Comparison of ENCODE assay signal across 13 mouse cellular contexts in genomic region chr4:104760878-104761624, GRCm38 (mm10). TPM values are rescaled to one million over a fixed set of nuclear protein-coding genes. Genes with fewer than 3 reads are reported as not detected.
DNase-seq lines count a peak whose midpoint lies in the region; ATAC-seq and TF ChIP-seq lines count a peak whose summit lies in the region.
"Had no signal": no experiment of that assay in that cellular context is flagged by ENCODE, and none has a peak within 500 bp of the region (broad histone marks: within the 10 kb centered on the region; RNA-seq: fewer than 3 reads in every experiment).

No protein-coding gene starts in this region.

- no peaks in the 10 kb centered on the region for H3K36me3 ChIP-seq in embryonic facial prominence, embryonic 12.5 days
- H3K36me3 ChIP-seq in hindbrain, embryonic 14.5 days (replicated peaks; ENCODE audit: control insufficient read depth, insufficient read depth): no peaks in the 10 kb centered on the region
- H3K36me3 ChIP-seq in midbrain, postnatal 0 days (ENCODE audit: insufficient read depth, low read length): no peaks in the 10 kb centered on the region
- H3K36me3 ChIP-seq: G1E; intestine, embryonic 15.5 days had no signal

- no peaks in the 10 kb centered on the region for H3K27me3 ChIP-seq in embryonic facial prominence, embryonic 12.5 days
- no peaks in the 10 kb centered on the region; the same call in 1 of the 2 replicates for H3K27me3 ChIP-seq in hindbrain, embryonic 14.5 days (ENCODE audit: control insufficient read depth, insufficient read depth, low read length)
- H3K27me3 ChIP-seq in midbrain, postnatal 0 days (ENCODE audit: insufficient read depth, low read length): no peaks in the 10 kb centered on the region
- H3K27me3 ChIP-seq: intestine, embryonic 15.5 days had no signal

- TF ChIP-seq CTCF in midbrain, postnatal 0 days (IDR thresholded peaks at IDR 0.05): peak; percentile 56

- H3K9me3 ChIP-seq in embryonic facial prominence, embryonic 12.5 days: no peaks in the 10 kb centered on the region
- H3K9me3 ChIP-seq in hindbrain, embryonic 14.5 days (ENCODE audit: control insufficient read depth, low read length): no peaks in the 10 kb centered on the region
- no peaks in the 10 kb centered on the region for H3K9me3 ChIP-seq in midbrain, postnatal 0 days (ENCODE audit: low read length)
- H3K9me3 ChIP-seq: intestine, embryonic 15.5 days had no signal

- 44% methylated on average over 13 of the region's 13 CpGs for WGBS in embryonic facial prominence, embryonic 12.5 days
- WGBS in hindbrain, embryonic 14.5 days: 38% methylated on average over 13 of the region's 13 CpGs
- WGBS in midbrain, postnatal 0 days: 18% methylated on average over 13 of the region's 13 CpGs

- DNase-seq in embryo, embryonic 10.5 days (ENCODE audit: low spot score): peak; percentile 20
- DNase-seq in embryo, embryonic 9.5 days (ENCODE audit: extremely low spot score): no peak
- peak; percentile 60 for DNase-seq in hindbrain, embryonic 14.5 days (ENCODE audit: low spot score)
- peak; percentile 57 for DNase-seq in midbrain, postnatal 0 days (ENCODE audit: low spot score)
- no peak for DNase-seq in MN1 (ENCODE audit: low spot score)
- no peak for DNase-seq in thymus, adult 18-20 months
- DNase-seq in urinary bladder, postnatal 25 days (ENCODE audit: low spot score): no peak

- peaks cover 6% of the 10 kb centered on the region; the same call in 1 of the 2 replicates for H3K4me1 ChIP-seq in embryonic facial prominence, embryonic 12.5 days
- peaks cover 11% of the 10 kb centered on the region; the same call in 1 of the 2 replicates for H3K4me1 ChIP-seq in hindbrain, embryonic 14.5 days (replicated peaks; ENCODE audit: control insufficient read depth, insufficient read depth, low read length)
- 0 out of 2 replicates have a peak, but pooled peaks cover 5% of the 10 kb centered on the region for H3K4me1 ChIP-seq in midbrain, postnatal 0 days (ENCODE audit: insufficient read depth, low read length)
- H3K4me1 ChIP-seq: intestine, embryonic 15.5 days had no signal

- H3K4me3 ChIP-seq in embryonic facial prominence, embryonic 12.5 days: no peak overlapping the region
- H3K4me3 ChIP-seq in hindbrain, embryonic 14.5 days (replicated peaks; ENCODE audit: low read length): no peak overlapping the region
- no peak overlapping the region for H3K4me3 ChIP-seq in midbrain, postnatal 0 days (ENCODE audit: low read depth, low read length)
- H3K4me3 ChIP-seq: intestine, embryonic 15.5 days had no signal

- H3K4me2 ChIP-seq in embryonic facial prominence, embryonic 12.5 days (replicated peaks): no peak overlapping the region
- H3K4me2 ChIP-seq in hindbrain, embryonic 14.5 days (replicated peaks): peak overlapping the region; percentile 32
- H3K4me2 ChIP-seq in midbrain, postnatal 0 days (ENCODE audit: low read depth, low read length, poor library complexity, severe bottlenecking): peak overlapping the region; percentile 15; the same call in 1 of the 2 replicates
- H3K4me2 ChIP-seq: intestine, embryonic 15.5 days had no signal

- 0 out of 2 replicates have a peak, but pooled peaks have one; percentile 64 for ATAC-seq in embryonic facial prominence, embryonic 12.5 days (ENCODE audit: insufficient number of reproducible peaks, insufficient read depth, low FRiP score, low TSS enrichment)
- ATAC-seq in hindbrain, embryonic 14.5 days (ENCODE audit: low FRiP score): peak; percentile 93
- ATAC-seq in midbrain, postnatal 0 days (ENCODE audit: low FRiP score): peak; percentile 88
- ATAC-seq: intestine, embryonic 15.5 days; lung, postnatal 0 days had no signal

- no peak overlapping the region for H3K27ac ChIP-seq in embryonic facial prominence, embryonic 12.5 days
- H3K27ac ChIP-seq in hindbrain, embryonic 14.5 days: peak overlapping the region; percentile 76
- H3K27ac ChIP-seq in midbrain, postnatal 0 days (ENCODE audit: low read depth, low read length): peak overlapping the region; percentile 65
- H3K27ac ChIP-seq: intestine, embryonic 15.5 days had no signal

- H3K9ac ChIP-seq in embryonic facial prominence, embryonic 12.5 days: no peak overlapping the region
- peak overlapping the region; percentile 24; the same call in 1 of the 2 replicates for H3K9ac ChIP-seq in hindbrain, embryonic 14.5 days
- no peak overlapping the region; the same call in 1 of the 2 replicates for H3K9ac ChIP-seq in midbrain, postnatal 0 days (replicated peaks; ENCODE audit: low read length, poor library complexity, severe bottlenecking)
- H3K9ac ChIP-seq: intestine, embryonic 15.5 days had no signal

RNA-seq across cellular contexts. Expression of gene C8b, which starts 5.1 kb away (rescaled TPM):
- polyA plus RNA-seq in embryonic facial prominence, embryonic 12.5 days (2016; fragmentation: Nextera tagmentation; extraction: Ambion mirVana): 0.15 TPM in 1 of 2 replicates, not detected in the other
- 0.23 and 0.28 TPM in 2 replicates for polyA plus RNA-seq in hindbrain, embryonic 14.5 days (2014; fragmentation: Nextera tagmentation; extraction: Ambion mirVana)
- total RNA-seq in midbrain, postnatal 0 days (2014; rRNA removed): 0.28 TPM in 1 of 2 replicates, not detected in the other
- polyA plus RNA-seq in midbrain, postnatal 0 days (2015; fragmentation: Nextera tagmentation; extraction: Ambion mirVana): 0.22 TPM in 1 of 2 replicates, not detected in the other
- polyA plus RNA-seq: G1E; gonadal fat pad, adult 2 months; limb, embryonic 11.5 days; lung, postnatal 0 days had no signal

Comparison
In these comparisons a context has a peak if more than half of its experiments do, and no peak if none do; other contexts are left out.
1. DNase-seq: peak in embryo, embryonic 10.5 days (single experiment), hindbrain, embryonic 14.5 days (single experiment) and midbrain, postnatal 0 days (single experiment); none in embryo, embryonic 9.5 days (single experiment), MN1 (single experiment), thymus, adult 18-20 months (0 of 2) and urinary bladder, postnatal 25 days (single experiment).
2. Peak in every context shown above with its lines, with median percentiles within 50 percentile points of each other: ATAC-seq.